In genomic region chrX:159532427-159532810, GRCm38 (mm10) we compare ENCODE assay signal across 8 mouse cellular contexts. TPM values are rescaled to one million over a fixed set of nuclear protein-coding genes. Genes with fewer than 3 reads are reported as not detected.
A peak's percentile ranks its signal among the peaks of the same experiment; 100 is the strongest.
DNase-seq lines count a peak whose midpoint lies in the region; ATAC-seq and TF ChIP-seq lines count a peak whose summit lies in the region.

No protein-coding gene starts in this region.

- WGBS in forebrain, embryonic 11.5 days = 18% methylated on average over 30 of the region's 38 CpGs
- WGBS in heart, embryonic 16.5 days = 10% methylated on average over 36 of the region's 38 CpGs
- 11% methylated on average over 38 of the region's 38 CpGs for WGBS in liver, embryonic 15.5 days (ENCODE audit: insufficient replicate concordance)
- 9% methylated on average over 37 of the region's 38 CpGs for WGBS in neural tube, embryonic 12.5 days

- peak; percentile 97 for ATAC-seq in forebrain, embryonic 11.5 days (replicated peaks; ENCODE audit: low FRiP score)
- peak; percentile 99 for ATAC-seq in heart, embryonic 16.5 days (replicated peaks; ENCODE audit: extremely low read depth, insufficient read depth, low FRiP score)
- peak; percentile 97 for ATAC-seq in liver, embryonic 15.5 days (ENCODE audit: insufficient read depth)
- peak; percentile 98 for ATAC-seq in neural tube, embryonic 12.5 days (ENCODE audit: low FRiP score, low read depth)

- peak; percentile 92 for DNase-seq in CH12.LX (ENCODE audit: extremely low read depth)
- peak; percentile 87 for DNase-seq in c-Kit-positive CD71-positive TER-119-negative erythroid progenitor cells, embryonic 14.5 days (ENCODE audit: low read depth)
- peak; percentile 97 for DNase-seq in forebrain, embryonic 11.5 days (ENCODE audit: low spot score)
- peak; percentile 96 to 97 for DNase-seq in kidney, postnatal 36 days
- peak; percentile 86 for DNase-seq in telencephalon, adult 2 months (ENCODE audit: low read depth, low spot score)

- H3K4me3 ChIP-seq in CH12.LX (replicated peaks in 1 of 3; ENCODE audit: low read depth in 2 of 3, low read length in 2 of 3, poor library complexity in 1 of 3) = peak overlapping the region; percentile 52 to 96 (median 73)
- H3K4me3 ChIP-seq in forebrain, embryonic 11.5 days (ENCODE audit: low read depth, low read length) = peak overlapping the region; percentile 61
- peak overlapping the region; percentile 73 for H3K4me3 ChIP-seq in heart, embryonic 16.5 days (ENCODE audit: low read length)
- H3K4me3 ChIP-seq in liver, embryonic 15.5 days (replicated peaks) = peak overlapping the region; percentile 74
- H3K4me3 ChIP-seq in neural tube, embryonic 12.5 days = peak overlapping the region; percentile 64

- H3K27ac ChIP-seq in CH12.LX (ENCODE audit: insufficient read depth, low read depth) = peak overlapping the region; percentile 77
- peak overlapping the region; percentile 68 for H3K27ac ChIP-seq in forebrain, embryonic 11.5 days (ENCODE audit: low read depth, low read length)
- peak overlapping the region; percentile 79 for H3K27ac ChIP-seq in heart, embryonic 16.5 days (ENCODE audit: low read length)
- H3K27ac ChIP-seq in liver, embryonic 15.5 days (replicated peaks) = peak overlapping the region; percentile 86
- 0 out of 2 replicates have a peak overlapping the region, but pooled peaks have one; percentile 37 for H3K27ac ChIP-seq in neural tube, embryonic 12.5 days

- H3K9me3 ChIP-seq in CH12.LX (replicated peaks; ENCODE audit: low read length) = no peaks in the 10 kb centered on the region
- H3K9me3 ChIP-seq in forebrain, embryonic 11.5 days (ENCODE audit: control insufficient read depth, low read length) = no peaks in the 10 kb centered on the region
- no peaks in the 10 kb centered on the region for H3K9me3 ChIP-seq in heart, embryonic 16.5 days (replicated peaks; ENCODE audit: control insufficient read depth, low read length)
- H3K9me3 ChIP-seq in liver, embryonic 15.5 days (replicated peaks) = no peaks in the 10 kb centered on the region
- no peaks in the 10 kb centered on the region for H3K9me3 ChIP-seq in neural tube, embryonic 12.5 days

- H3K27me3 ChIP-seq in CH12.LX (replicated peaks) = no peaks in the 10 kb centered on the region
- no peaks in the 10 kb centered on the region for H3K27me3 ChIP-seq in forebrain, embryonic 11.5 days (ENCODE audit: control insufficient read depth, insufficient read depth, low read length)
- H3K27me3 ChIP-seq in heart, embryonic 16.5 days (ENCODE audit: control insufficient read depth, insufficient read depth, low read length) = no peaks in the 10 kb centered on the region
- no peaks in the 10 kb centered on the region for H3K27me3 ChIP-seq in liver, embryonic 15.5 days
- H3K27me3 ChIP-seq in neural tube, embryonic 12.5 days (replicated peaks) = no peaks in the 10 kb centered on the region

- no peaks in the 10 kb centered on the region for H3K36me3 ChIP-seq in CH12.LX (replicated peaks in 1 of 2; ENCODE audit: control insufficient read depth in 1 of 2, insufficient read depth in 1 of 2, low read length in 1 of 2)
- H3K36me3 ChIP-seq in forebrain, embryonic 11.5 days (ENCODE audit: control insufficient read depth, insufficient read depth, low read length) = no peaks in the 10 kb centered on the region
- H3K36me3 ChIP-seq in heart, embryonic 16.5 days (ENCODE audit: control insufficient read depth, insufficient read depth) = no peaks in the 10 kb centered on the region
- H3K36me3 ChIP-seq in liver, embryonic 15.5 days (replicated peaks) = no peaks in the 10 kb centered on the region
- no peaks in the 10 kb centered on the region for H3K36me3 ChIP-seq in neural tube, embryonic 12.5 days

- TF ChIP-seq CTCF in CH12.LX (conservative IDR thresholded peaks at IDR 0.05 in 1 of 2, IDR thresholded peaks at IDR 0.05 in 1 of 2; ENCODE audit: low read depth in 2 of 2, low read length in 2 of 2) = peak in 1 of 2 experiments; percentile 89; a peak in 2 of 4 replicates

- H3K4me2 ChIP-seq in CH12.LX (ENCODE audit: insufficient read depth, low read depth, poor library complexity, severe bottlenecking) = no peak overlapping the region
- H3K4me2 ChIP-seq in forebrain, embryonic 11.5 days (ENCODE audit: low read depth, low read length, severe bottlenecking) = peak overlapping the region; percentile 50
- H3K4me2 ChIP-seq in heart, embryonic 16.5 days (ENCODE audit: low read depth, low read length) = peak overlapping the region; percentile 63
- H3K4me2 ChIP-seq in liver, embryonic 15.5 days = peak overlapping the region; percentile 74
- H3K4me2 ChIP-seq in neural tube, embryonic 12.5 days (replicated peaks) = peak overlapping the region; percentile 57

- dilution Hi-C loops in CH12.LX (cut with MboI; ENCODE audit: extremely low pct_ligation_motif_present, extremely low pct_unique_long_range_greater_than_20kb, low sequenced_read_pairs) = no loop called here

- peaks cover 5 to 7% of the 10 kb centered on the region in 2 experiments for H3K4me1 ChIP-seq in CH12.LX (ENCODE audit: control insufficient read depth in 1 of 2, insufficient read depth in 2 of 2)
- no peaks in the 10 kb centered on the region for H3K4me1 ChIP-seq in forebrain, embryonic 11.5 days (replicated peaks; ENCODE audit: control insufficient read depth, insufficient read depth, low read length)
- H3K4me1 ChIP-seq in heart, embryonic 16.5 days (ENCODE audit: control insufficient read depth, insufficient read depth, low read length) = no peaks in the 10 kb centered on the region
- 0 out of 2 replicates have a peak, but pooled peaks cover 8% of the 10 kb centered on the region for H3K4me1 ChIP-seq in liver, embryonic 15.5 days (replicated peaks)
- no peaks in the 10 kb centered on the region for H3K4me1 ChIP-seq in neural tube, embryonic 12.5 days

- peak; percentile 75 for TF ChIP-seq POLR2A in CH12.LX (IDR thresholded peaks at IDR 0.05; ENCODE audit: low read depth, low read length)

- H3K9ac ChIP-seq in CH12.LX (ENCODE audit: insufficient read depth, low read depth) = peak overlapping the region; percentile 70
- peak overlapping the region; percentile 67 for H3K9ac ChIP-seq in forebrain, embryonic 11.5 days (ENCODE audit: low read length)
- peak overlapping the region; percentile 76 for H3K9ac ChIP-seq in heart, embryonic 16.5 days (ENCODE audit: low read length)
- peak overlapping the region; percentile 75 for H3K9ac ChIP-seq in liver, embryonic 15.5 days
- H3K9ac ChIP-seq in neural tube, embryonic 12.5 days = peak overlapping the region; percentile 64

- peak; percentile 15 for TF ChIP-seq RAD21 in CH12.LX (IDR thresholded peaks at IDR 0.05; ENCODE audit: low read depth, low read length)

- in situ Hi-C loops in CH12.LX (cut with MboI; ENCODE audit: low pct_ligation_motif_present, low pct_unique_long_range_greater_than_20kb, low sequenced_read_pairs) = no loop called here

- peaks cover 4% of the 10 kb centered on the region; the same call in 1 of the 2 replicates for H3K79me2 ChIP-seq in CH12.LX (replicated peaks; ENCODE audit: control insufficient read depth, extremely low read depth, insufficient read depth, poor library complexity, severe bottlenecking)

- no peak for TF ChIP-seq EP300 in CH12.LX (IDR thresholded peaks at IDR 0.05; ENCODE audit: low read length)

TF ChIP-seq in CH12.LX, 34 proteins besides CTCF, POLR2A, EP300 and RAD21 (continues in another document):
- TF ChIP-seq JUN (IDR thresholded peaks at IDR 0.05; ENCODE audit: insufficient read depth, low read depth, low read length) = no peak
- no peak for TF ChIP-seq PAX5 (IDR thresholded peaks at IDR 0.05; ENCODE audit: low read length)
- no peak for TF ChIP-seq UBTF (IDR thresholded peaks at IDR 0.05; ENCODE audit: low read depth, low read length)
- peak; percentile 61 for TF ChIP-seq NELFE (IDR thresholded peaks at IDR 0.05; ENCODE audit: low read depth, low read length)
- peak; percentile 31; the same call in 1 of the 2 replicates for TF ChIP-seq SIN3A (IDR thresholded peaks at IDR 0.05; ENCODE audit: low read length)
- TF ChIP-seq ZNF384 (IDR thresholded peaks at IDR 0.05; ENCODE audit: low read depth, low read length) = no peak
- TF ChIP-seq NRF1 (IDR thresholded peaks at IDR 0.05; ENCODE audit: low read depth, low read length) = no peak
- TF ChIP-seq ELF1 (IDR thresholded peaks at IDR 0.05; ENCODE audit: low read depth, low read length) = peak; percentile 87
- no peak for TF ChIP-seq MAZ (IDR thresholded peaks at IDR 0.05; ENCODE audit: low read depth, low read length)
- no peak for TF ChIP-seq BHLHE40 (IDR thresholded peaks at IDR 0.05; ENCODE audit: low read depth, low read length)
- no peak for TF ChIP-seq KAT2A (IDR thresholded peaks at IDR 0.05; ENCODE audit: insufficient replicate concordance, low read length)
- peak; percentile 60 for TF ChIP-seq HCFC1 (IDR thresholded peaks at IDR 0.05; ENCODE audit: low read depth, low read length)
- TF ChIP-seq MXI1 (IDR thresholded peaks at IDR 0.05; ENCODE audit: low read depth, low read length) = no peak
- no peak for TF ChIP-seq ZKSCAN1 (IDR thresholded peaks at IDR 0.05; ENCODE audit: borderline replicate concordance, low read depth, low read length)
- no peak for TF ChIP-seq TBP (conservative IDR thresholded peaks at IDR 0.05; ENCODE audit: low read depth, low read length)
- TF ChIP-seq ZC3H11A (IDR thresholded peaks at IDR 0.05; ENCODE audit: low read depth, low read length) = no peak
- TF ChIP-seq IRF4 (IDR thresholded peaks at IDR 0.05; ENCODE audit: low read depth, low read length) = no peak
- TF ChIP-seq MEF2A (IDR thresholded peaks at IDR 0.05; ENCODE audit: borderline replicate concordance, low read depth, low read length) = peak; percentile 15; the same call in 1 of the 2 replicates
- no peak for TF ChIP-seq CHD1 (IDR thresholded peaks at IDR 0.05; ENCODE audit: low read depth, low read length)
- TF ChIP-seq POLR2AphosphoS2 (IDR thresholded peaks at IDR 0.05; ENCODE audit: low read depth, low read length) = no peak
- peak; percentile 29; the same call in 1 of the 2 replicates for TF ChIP-seq TCF12 (IDR thresholded peaks at IDR 0.05; ENCODE audit: low read depth, low read length)
- no peak for TF ChIP-seq USF2 (conservative IDR thresholded peaks at IDR 0.05; ENCODE audit: low read depth, low read length)
- no peak for TF ChIP-seq MAX (IDR thresholded peaks at IDR 0.05; ENCODE audit: low read length)
- no peak for TF ChIP-seq ETS1 (conservative IDR thresholded peaks at IDR 0.05; ENCODE audit: low read depth, low read length)
- TF ChIP-seq USF1 (IDR thresholded peaks at IDR 0.05; ENCODE audit: low read depth, low read length) = no peak

RNA-seq across cellular contexts. Expression of gene Bclaf3, which starts 5.9 kb away (rescaled TPM):
- total RNA-seq in CH12.LX (2012; rRNA removed) = 6.6 and 6.9 TPM in 2 replicates
- total RNA-seq in CH12.LX (2014; rRNA removed) = 14.6 and 18.0 TPM in 2 replicates
- polyA plus RNA-seq in CH12.LX (2012; ENCODE audit: insufficient read length, low read depth) = 14.3 and 14.7 TPM in 2 replicates
- 32.7 and 33.9 TPM in 2 replicates for polyA plus RNA-seq in forebrain, embryonic 11.5 days (2014; fragmentation: Nextera tagmentation; extraction: Ambion mirVana)
- 10.7 and 11.8 TPM in 2 replicates for polyA plus RNA-seq in heart, embryonic 16.5 days (2015; fragmentation: Nextera tagmentation; extraction: Ambion mirVana)
- polyA plus RNA-seq in liver, embryonic 15.5 days (2015; fragmentation: Nextera tagmentation; extraction: Ambion mirVana) = 7.0 and 7.2 TPM in 2 replicates
- polyA plus RNA-seq in neural tube, embryonic 12.5 days (2016; fragmentation: Nextera tagmentation; extraction: Ambion mirVana) = 28.5 and 28.7 TPM in 2 replicates

Comparison
In these comparisons a context has a peak if more than half of its experiments do, and no peak if none do; other contexts are left out.
1. Peak in every context shown above with its lines: DNase-seq, ATAC-seq, H3K4me3 ChIP-seq and H3K27ac ChIP-seq.